Mouse (Mus musculus): ENCODE measurements around the gene Gm37240. TPM values are rescaled to one million over a fixed set of nuclear protein-coding genes. Genes with fewer than 3 reads are reported as not detected.

Gm37240 gene
- polyA plus RNA-seq, 1 experiment from 2014 or later: 0.52 TPM

- DNase-seq (ENCODE audit: low spot score): no peak
- no peaks in the 10 kb centered on the region for H3K36me3 ChIP-seq (ENCODE audit: control insufficient read depth, insufficient read depth, low read length)
- 86% methylated on average over 10 of the region's 10 CpGs for WGBS
These were observed 1178.8 kb downstream of the Gm37240 start for GRCm38 (mm10) chr3:84708469-84708868.

GRCm38 (mm10) chr3:84705224-84705623 lies 1182.1 kb downstream of the Gm37240 start:
- DNase-seq (ENCODE audit: low spot score) (no peak), ATAC-seq (ENCODE audit: low FRiP score) (no peak)
- no peaks in the 10 kb centered on the region for H3K27me3 ChIP-seq (ENCODE audit: control insufficient read depth, insufficient read depth, low read length)
- 92% methylated on average over 9 of the region's 9 CpGs for WGBS
- no peaks in the 10 kb centered on the region for H3K4me1 ChIP-seq (replicated peaks; ENCODE audit: control insufficient read depth, insufficient read depth, low read length)
- H3K4me3 ChIP-seq (ENCODE audit: low read depth, low read length): no peak overlapping the region
- no peaks in the 10 kb centered on the region for H3K9me3 ChIP-seq (ENCODE audit: control insufficient read depth, low read length)
- H3K4me2 ChIP-seq (replicated peaks; ENCODE audit: low read depth, low read length): no peak overlapping the region
- H3K9ac ChIP-seq (ENCODE audit: low read depth, low read length): no peak overlapping the region
- H3K27ac ChIP-seq (ENCODE audit: low read depth, low read length): no peak overlapping the region
- no peaks in the 10 kb centered on the region for H3K36me3 ChIP-seq (ENCODE audit: control insufficient read depth, insufficient read depth, low read length)

More at GRCm38 (mm10) chr3:84708469-84708868, 1178.8 kb downstream of the Gm37240 start:
- Histone ChIP-seq H3K4me3 (ENCODE audit: low read depth, low read length) (no peak overlapping the region), H3K27ac (ENCODE audit: low read depth, low read length) (no peak overlapping the region), H3K4me2 (replicated peaks; ENCODE audit: low read depth, low read length) (no peak overlapping the region), H3K27me3 (ENCODE audit: control insufficient read depth, insufficient read depth, low read length) (no peaks in the 10 kb centered on the region), H3K9ac (ENCODE audit: low read depth, low read length) (no peak overlapping the region), H3K4me1 (replicated peaks; ENCODE audit: control insufficient read depth, insufficient read depth, low read length) (no peaks in the 10 kb centered on the region), H3K9me3 (ENCODE audit: control insufficient read depth, low read length) (no peaks in the 10 kb centered on the region)
- ATAC-seq (ENCODE audit: low FRiP score): no peak

GRCm38 (mm10) chr3:84703083-84703810 lies 1184.1 kb downstream of the Gm37240 start:
- WGBS: 81% methylated on average over 11 of the region's 11 CpGs

GRCm38 (mm10) chr3:84701964-84702363 lies 1185.4 kb downstream of the Gm37240 start:
- ATAC-seq (ENCODE audit: low FRiP score) (no peak), DNase-seq (ENCODE audit: low spot score) (no peak)
- no peak overlapping the region for H3K9ac ChIP-seq (ENCODE audit: low read depth, low read length)
- no peak overlapping the region for H3K4me2 ChIP-seq (replicated peaks; ENCODE audit: low read depth, low read length)
- H3K27ac ChIP-seq (ENCODE audit: low read depth, low read length): no peak overlapping the region
- WGBS: 89% methylated on average over 5 of the region's 5 CpGs
- no peaks in the 10 kb centered on the region for H3K36me3 ChIP-seq (ENCODE audit: control insufficient read depth, insufficient read depth, low read length)
- no peaks in the 10 kb centered on the region for H3K27me3 ChIP-seq (ENCODE audit: control insufficient read depth, insufficient read depth, low read length)
- no peaks in the 10 kb centered on the region for H3K9me3 ChIP-seq (ENCODE audit: control insufficient read depth, low read length)
- H3K4me1 ChIP-seq (replicated peaks; ENCODE audit: control insufficient read depth, insufficient read depth, low read length): no peaks in the 10 kb centered on the region
- no peak overlapping the region for H3K4me3 ChIP-seq (ENCODE audit: low read depth, low read length)

More at GRCm38 (mm10) chr3:84703083-84703810, 1184.1 kb downstream of the Gm37240 start:
- no peaks in the 10 kb centered on the region for H3K9me3 ChIP-seq (ENCODE audit: control insufficient read depth, low read length)
- no peak overlapping the region for H3K9ac ChIP-seq (ENCODE audit: low read depth, low read length)
- H3K4me1 ChIP-seq (replicated peaks; ENCODE audit: control insufficient read depth, insufficient read depth, low read length): no peaks in the 10 kb centered on the region
- ATAC-seq (ENCODE audit: low FRiP score): no peak
- H3K4me3 ChIP-seq (ENCODE audit: low read depth, low read length): no peak overlapping the region
- H3K27me3 ChIP-seq (ENCODE audit: control insufficient read depth, insufficient read depth, low read length): no peaks in the 10 kb centered on the region
- H3K36me3 ChIP-seq (ENCODE audit: control insufficient read depth, insufficient read depth, low read length): no peaks in the 10 kb centered on the region
- no peak overlapping the region for H3K27ac ChIP-seq (ENCODE audit: low read depth, low read length)
- no peak overlapping the region for H3K4me2 ChIP-seq (replicated peaks; ENCODE audit: low read depth, low read length)
- no peak for DNase-seq (ENCODE audit: low spot score)

- WGBS: 81% methylated on average over 2 of the region's 2 CpGs
- no peak for ATAC-seq (ENCODE audit: low FRiP score)
- H3K9ac ChIP-seq (ENCODE audit: low read depth, low read length): no peak overlapping the region
These were observed 1185.8 kb downstream of the Gm37240 start for GRCm38 (mm10) chr3:84701509-84701908.

GRCm38 (mm10) chr3:84696428-84696917 lies 1190.8 kb downstream of the Gm37240 start:
- ATAC-seq (ENCODE audit: low FRiP score): no peak
- Histone ChIP-seq H3K27ac (ENCODE audit: low read depth, low read length) (no peak overlapping the region), H3K4me2 (replicated peaks; ENCODE audit: low read depth, low read length) (no peak overlapping the region)

More at GRCm38 (mm10) chr3:84701509-84701908, 1185.8 kb downstream of the Gm37240 start:
- no peaks in the 10 kb centered on the region for H3K27me3 ChIP-seq (ENCODE audit: control insufficient read depth, insufficient read depth, low read length)
- no peak overlapping the region for H3K4me3 ChIP-seq (ENCODE audit: low read depth, low read length)
- no peak overlapping the region for H3K27ac ChIP-seq (ENCODE audit: low read depth, low read length)
- no peaks in the 10 kb centered on the region for H3K4me1 ChIP-seq (replicated peaks; ENCODE audit: control insufficient read depth, insufficient read depth, low read length)
- no peak for DNase-seq (ENCODE audit: low spot score)
- no peak overlapping the region for H3K4me2 ChIP-seq (replicated peaks; ENCODE audit: low read depth, low read length)
- H3K9me3 ChIP-seq (ENCODE audit: control insufficient read depth, low read length): no peaks in the 10 kb centered on the region
- H3K36me3 ChIP-seq (ENCODE audit: control insufficient read depth, insufficient read depth, low read length): no peaks in the 10 kb centered on the region

GRCm38 (mm10) chr3:84695867-84696361 lies 1191.4 kb downstream of the Gm37240 start:
- no peaks in the 10 kb centered on the region for H3K4me1 ChIP-seq (replicated peaks; ENCODE audit: control insufficient read depth, insufficient read depth, low read length)
- H3K9ac ChIP-seq (ENCODE audit: low read depth, low read length): no peak overlapping the region
- H3K36me3 ChIP-seq (ENCODE audit: control insufficient read depth, insufficient read depth, low read length): no peaks in the 10 kb centered on the region
- H3K27me3 ChIP-seq (ENCODE audit: control insufficient read depth, insufficient read depth, low read length): no peaks in the 10 kb centered on the region
- H3K9me3 ChIP-seq (ENCODE audit: control insufficient read depth, low read length): no peaks in the 10 kb centered on the region
- WGBS: 83% methylated on average over 9 of the region's 9 CpGs
- ATAC-seq (ENCODE audit: low FRiP score): no peak
- H3K4me2 ChIP-seq (replicated peaks; ENCODE audit: low read depth, low read length): no peak overlapping the region
- no peak overlapping the region for H3K4me3 ChIP-seq (ENCODE audit: low read depth, low read length)
- no peak for DNase-seq (ENCODE audit: low spot score)
- H3K27ac ChIP-seq (ENCODE audit: low read depth, low read length): no peak overlapping the region

More at GRCm38 (mm10) chr3:84696428-84696917, 1190.8 kb downstream of the Gm37240 start:
- H3K9ac ChIP-seq (ENCODE audit: low read depth, low read length): no peak overlapping the region
- no peak for DNase-seq (ENCODE audit: low spot score)
- 51% methylated on average over 18 of the region's 18 CpGs for WGBS
- H3K27me3 ChIP-seq (ENCODE audit: control insufficient read depth, insufficient read depth, low read length): no peaks in the 10 kb centered on the region
- H3K4me1 ChIP-seq (replicated peaks; ENCODE audit: control insufficient read depth, insufficient read depth, low read length): no peaks in the 10 kb centered on the region
- H3K36me3 ChIP-seq (ENCODE audit: control insufficient read depth, insufficient read depth, low read length): no peaks in the 10 kb centered on the region
- H3K9me3 ChIP-seq (ENCODE audit: control insufficient read depth, low read length): no peaks in the 10 kb centered on the region
- no peak overlapping the region for H3K4me3 ChIP-seq (ENCODE audit: low read depth, low read length)

- H3K9me3 ChIP-seq (ENCODE audit: control insufficient read depth, low read length): no peaks in the 10 kb centered on the region
- ATAC-seq (ENCODE audit: low FRiP score) (no peak), DNase-seq (ENCODE audit: low spot score) (no peak)
- no peak overlapping the region for H3K4me2 ChIP-seq (replicated peaks; ENCODE audit: low read depth, low read length)
- H3K4me1 ChIP-seq (replicated peaks; ENCODE audit: control insufficient read depth, insufficient read depth, low read length): no peaks in the 10 kb centered on the region
- 81% methylated on average over 9 of the region's 9 CpGs for WGBS
- no peaks in the 10 kb centered on the region for H3K36me3 ChIP-seq (ENCODE audit: control insufficient read depth, insufficient read depth, low read length)
- no peak overlapping the region for H3K9ac ChIP-seq (ENCODE audit: low read depth, low read length)
- no peak overlapping the region for H3K4me3 ChIP-seq (ENCODE audit: low read depth, low read length)
- no peak overlapping the region for H3K27ac ChIP-seq (ENCODE audit: low read depth, low read length)
- no peaks in the 10 kb centered on the region for H3K27me3 ChIP-seq (ENCODE audit: control insufficient read depth, insufficient read depth, low read length)
These were observed 1191.9 kb downstream of the Gm37240 start for GRCm38 (mm10) chr3:84695418-84695817.

- Histone ChIP-seq H3K4me1 (replicated peaks; ENCODE audit: control insufficient read depth, insufficient read depth, low read length) (no peaks in the 10 kb centered on the region), H3K4me2 (replicated peaks; ENCODE audit: low read depth, low read length) (no peak overlapping the region), H3K36me3 (ENCODE audit: control insufficient read depth, insufficient read depth, low read length) (no peaks in the 10 kb centered on the region), H3K9me3 (ENCODE audit: control insufficient read depth, low read length) (no peaks in the 10 kb centered on the region), H3K27me3 (ENCODE audit: control insufficient read depth, insufficient read depth, low read length) (no peaks in the 10 kb centered on the region), H3K9ac (ENCODE audit: low read depth, low read length) (no peak overlapping the region), H3K27ac (ENCODE audit: low read depth, low read length) (no peak overlapping the region), H3K4me3 (ENCODE audit: low read depth, low read length) (no peak overlapping the region)
- DNase-seq (ENCODE audit: low spot score) (no peak), ATAC-seq (ENCODE audit: low FRiP score) (no peak)
- WGBS: 74% methylated on average over 10 of the region's 10 CpGs
These were observed 1193.4 kb downstream of the Gm37240 start for GRCm38 (mm10) chr3:84693886-84694285.

Data from hindbrain, embryonic 11.5 days (tissue).